Mouse (Mus musculus) lung, postnatal 0 days (tissue): ENCODE measurements at regions not wholly inside any gene's neighbourhood (a gene's known extent, or its start where the extent isn't known, plus 50 kb on each side); places are given as distances from the start of the nearest gene placed in this dataset.
A peak's percentile ranks its signal among the peaks of the same experiment; 100 is the strongest.

ENCODE experiments used
- CTCF ChIP-seq: IDR thresholded peaks from 2 replicates; pipeline ENCODE4 v1.5.1; 2016; ENCODE audit warnings: antibody characterized with exemption, mild to moderate bottlenecking
- EP300 ChIP-seq: IDR thresholded peaks from 2 replicates; pipeline ENCODE4 v1.6.1; 2016; ENCODE audit warnings: antibody characterized with exemption, mild to moderate bottlenecking, control low read depth

GRCm38 (mm10) chr16:30788944-30789781 is 189.6 kb downstream of the Fam43a start:
- TF ChIP-seq CTCF, result no peak
- peak; percentile 82 for TF ChIP-seq EP300
